Mouse (Mus musculus) telencephalon, adult 2 months (tissue): ENCODE results near the gene Esrra.

Experiments used
- DNase-seq: peaks from one replicate; pipeline ENCODE4 v3.0.0-alpha.2; 2011; ENCODE audit warnings: low read depth, low spot score

Esrra gene

GRCm38 (mm10) chr19:6921647-6922567 lies at the start of gene Esrra:
Esrra (minus strand) TSS chr19:6921813.
- peak; percentile 99 for DNase-seq

DNA sequence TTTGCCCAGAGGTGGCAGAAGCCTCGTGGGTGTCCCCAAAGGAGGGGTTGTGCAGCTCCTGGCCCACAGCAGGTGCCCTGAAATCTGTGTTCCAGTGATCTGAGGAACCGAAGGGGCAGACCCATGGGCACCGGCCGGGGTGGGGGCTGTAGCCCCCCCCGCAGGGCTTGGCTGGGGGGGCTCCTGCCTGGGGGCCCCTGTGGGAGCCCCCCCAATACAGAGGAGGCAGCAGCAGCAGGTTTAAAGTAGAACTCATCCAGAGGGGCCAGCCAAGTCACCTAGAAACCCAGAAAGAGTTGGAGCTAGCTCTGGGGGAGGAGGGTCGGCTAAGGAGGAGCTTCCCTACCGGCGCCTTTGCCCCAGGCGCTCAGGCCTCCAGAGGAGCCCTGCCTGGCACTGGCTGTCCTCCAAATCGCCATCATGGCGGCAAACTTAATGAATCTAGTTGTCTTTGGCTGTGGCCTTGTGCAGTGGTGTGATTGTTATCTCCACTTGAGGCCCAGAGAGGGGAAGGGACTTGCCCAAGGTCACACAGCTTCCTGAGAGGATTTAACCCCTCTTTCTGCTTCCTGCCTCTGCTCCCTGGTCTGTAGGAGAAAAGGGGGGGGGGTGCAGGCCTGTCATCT lies 49.0 kb upstream of the Esrra start:
- DNase-seq = no peak

- no peak for DNase-seq
Measured at GRCm38 (mm10) chr19:6969665-6970381, 48.2 kb upstream of the Esrra start.

- DNase-seq = no peak
Measured at GRCm38 (mm10) chr19:6969291-6969664, 47.7 kb upstream of the Esrra start.

DNA sequence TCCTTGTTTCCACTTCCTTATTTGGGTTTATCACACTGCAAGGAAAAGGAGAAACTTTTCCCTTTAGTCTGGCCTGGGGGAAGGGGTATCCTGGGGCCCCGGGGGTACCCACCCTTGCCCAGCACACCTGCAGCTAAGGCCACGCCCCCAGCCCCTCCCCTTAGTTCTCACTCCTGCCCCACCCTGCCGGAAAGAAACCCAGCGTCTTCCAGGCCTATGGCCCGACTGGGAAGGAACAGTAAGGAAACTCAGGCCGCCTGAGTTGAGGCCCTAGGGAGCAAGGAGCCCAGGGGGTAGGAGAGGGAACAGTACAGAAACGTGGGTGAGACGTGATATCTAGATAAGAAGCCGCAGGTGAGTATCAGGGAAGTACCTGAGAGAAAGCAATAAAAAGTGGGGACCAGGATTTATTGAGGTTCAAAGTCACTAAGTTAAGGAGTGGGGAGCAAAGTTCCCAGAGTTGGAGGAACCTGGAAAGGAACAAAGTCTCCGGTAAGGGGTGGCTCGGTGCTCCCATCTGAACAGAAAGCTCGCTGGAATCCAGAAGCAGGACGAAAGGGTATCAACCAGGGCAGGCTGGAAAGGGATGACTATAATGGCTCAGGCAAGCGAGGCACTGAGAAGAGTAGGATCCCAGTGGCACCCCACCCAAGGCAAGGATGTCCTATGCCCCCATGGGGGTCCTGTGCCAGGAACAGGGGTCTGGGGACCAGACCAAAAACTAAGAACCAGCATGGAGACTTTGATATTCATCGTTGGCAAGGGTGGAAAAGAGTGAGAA lies 47.1 kb upstream of the Esrra start:
- no peak for DNase-seq

GRCm38 (mm10) chr19:6956461-6956860 lies 34.8 kb upstream of the Esrra start:
- no peak for DNase-seq

GRCm38 (mm10) chr19:6955424-6955823 lies 33.8 kb upstream of the Esrra start:
- no peak for DNase-seq

- DNase-seq = no peak
Measured at GRCm38 (mm10) chr19:6954046-6954445, 32.4 kb upstream of the Esrra start.

- DNase-seq = no peak
Measured at GRCm38 (mm10) chr19:6952712-6953037, 31.1 kb upstream of the Esrra start.

DNA sequence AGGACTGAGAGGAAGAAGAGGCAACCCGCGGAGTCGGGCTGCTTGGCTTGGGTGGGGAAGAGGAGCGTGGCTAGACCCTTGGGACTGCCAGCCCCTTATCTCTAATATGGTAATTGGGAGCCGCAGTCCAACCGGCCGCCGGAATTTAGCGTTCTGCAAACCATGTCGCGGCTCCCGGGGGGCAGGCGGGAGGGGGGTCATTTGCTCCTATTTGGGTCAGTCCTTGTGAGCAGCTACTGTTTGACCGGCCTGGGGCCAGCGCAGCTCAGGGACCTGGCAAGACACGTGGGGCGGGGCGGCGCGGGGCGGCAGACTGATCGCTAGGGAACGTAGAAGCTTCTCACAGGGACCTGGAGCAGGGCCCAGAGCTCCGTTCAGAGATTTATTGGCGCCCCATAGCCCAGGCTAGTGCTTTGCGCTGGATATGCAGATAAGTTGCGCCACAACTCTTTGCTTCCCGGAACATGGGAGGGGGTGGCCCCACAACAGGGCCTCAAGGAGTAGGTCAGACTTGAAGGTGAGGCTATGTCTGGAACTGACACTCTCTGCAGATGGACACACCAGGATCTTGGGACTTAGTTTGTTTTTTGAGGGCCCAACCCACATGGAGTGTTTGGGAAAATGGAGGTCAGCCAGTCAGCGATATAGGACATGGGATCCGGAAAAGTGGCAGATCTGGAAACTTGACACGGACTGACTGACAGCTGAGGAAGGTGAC lies 30.5 kb upstream of the Esrra start:
- DNase-seq = no peak

- DNase-seq = peak; percentile 95
Measured at GRCm38 (mm10) chr19:6951381-6951968, 29.9 kb upstream of the Esrra start.

- peak; percentile 76 for DNase-seq
Measured at GRCm38 (mm10) chr19:6950613-6951153, 29.1 kb upstream of the Esrra start.

- DNase-seq = no peak
Measured at GRCm38 (mm10) chr19:6949951-6950350, 28.3 kb upstream of the Esrra start.

DNA sequence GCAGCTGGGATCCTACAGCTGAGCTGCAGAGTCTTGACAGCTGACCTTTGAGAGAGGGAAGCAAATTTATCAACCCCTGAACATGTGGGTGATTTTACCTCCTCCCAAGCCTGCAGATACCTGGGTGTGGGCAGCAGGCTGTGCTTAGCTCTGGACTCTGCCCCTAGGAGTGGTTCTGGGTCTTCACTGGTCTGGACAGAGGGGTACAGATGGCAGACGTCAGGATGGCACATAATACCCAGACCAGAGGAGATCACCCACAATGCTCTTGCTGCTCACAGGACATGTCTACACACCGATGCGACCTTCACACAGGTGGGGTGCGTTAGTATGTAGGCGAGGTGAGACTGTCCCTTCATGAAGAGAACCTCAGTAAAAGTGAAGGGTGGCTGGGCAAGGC lies 27.9 kb upstream of the Esrra start:
- no peak for DNase-seq

GRCm38 (mm10) chr19:6948186-6948585 lies 26.6 kb upstream of the Esrra start:
- DNase-seq = no peak

- no peak for DNase-seq
Measured at GRCm38 (mm10) chr19:6947742-6948141, 26.1 kb upstream of the Esrra start.

DNA sequence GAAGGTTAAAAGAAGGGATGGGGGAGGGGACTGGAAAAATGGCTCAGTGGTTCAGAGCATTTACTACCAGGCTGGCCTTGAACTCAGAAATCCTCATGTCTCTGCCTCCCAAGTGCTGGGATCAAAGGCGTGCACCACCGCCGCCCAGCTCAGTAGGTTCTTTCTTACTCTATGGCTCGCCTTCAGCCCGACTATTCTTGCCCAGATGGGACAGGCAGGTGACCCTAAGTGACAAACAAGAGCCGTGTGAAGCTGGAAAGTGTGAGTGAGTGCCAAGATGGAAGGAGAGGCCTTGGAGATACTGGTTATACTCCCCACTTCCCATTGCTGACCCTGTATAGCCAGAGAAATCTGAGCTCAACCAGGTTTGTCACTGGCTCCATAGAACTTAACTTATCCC lies 22.1 kb upstream of the Esrra start:
- no peak for DNase-seq

- DNase-seq = no peak
Measured at GRCm38 (mm10) chr19:6942764-6943163, 21.2 kb upstream of the Esrra start.

- DNase-seq = peak; percentile 89
Measured at GRCm38 (mm10) chr19:6942249-6942691, 20.7 kb upstream of the Esrra start, which contains the start of gene Gpr137. Gpr137 (minus strand) TSS chr19:6942480.
